Mouse (Mus musculus) MEL (cell line): ENCODE measurements at regions not wholly inside any gene's neighbourhood (a gene's known extent, or its start where the extent isn't known, plus 50 kb on each side); places are given as distances from the start of the nearest gene placed in this dataset.

ENCODE experiments used
- CTCF ChIP-seq, 3 experiments: IDR thresholded peaks in 2 of 3; conservative IDR thresholded peaks in 1 of 3; 2 replicates each; pipeline ENCODE4 v1.5.1; 2011 to 2012; ENCODE audit warnings: low read length in 3 of 3, low read depth in 2 of 3, mild to moderate bottlenecking in 2 of 3, improper control_type of control experiment in 1 of 3, inconsistent platforms in 1 of 3, mixed read lengths in 1 of 3, moderate library complexity in 1 of 3; ENCODE audit not compliant: control insufficient read depth in 1 of 3, insufficient read depth in 1 of 3, poor library complexity in 1 of 3, severe bottlenecking in 1 of 3
- E2F4 ChIP-seq: IDR thresholded peaks from 2 replicates; pipeline ENCODE4 v1.6.1; 2011; ENCODE audit warnings: low read depth, low read length, improper control_type of control experiment, borderline replicate concordance
- EP300 ChIP-seq, 2 experiments: IDR thresholded peaks; 2 replicates each; pipeline ENCODE4 v1.6.1; 2011; ENCODE audit warnings: improper control_type of control experiment in 2 of 2, low read length in 2 of 2, low read depth in 1 of 2, mild to moderate bottlenecking in 1 of 2
- MEF2A ChIP-seq: IDR thresholded peaks from 2 replicates; pipeline ENCODE4 v1.6.1; 2014; ENCODE audit warnings: low read depth, mild to moderate bottlenecking, inconsistent platforms, low read length, improper control_type of control experiment; ENCODE audit not compliant: poor library complexity, insufficient replicate concordance, severe bottlenecking; ENCODE audit errors: extremely low read depth
- POLR2A ChIP-seq, 2 experiments: IDR thresholded peaks; 2 replicates each; pipeline ENCODE4 v1.6.1; 2011 to 2012; ENCODE audit warnings: low read length in 2 of 2, mild to moderate bottlenecking in 2 of 2, control low read depth in 1 of 2, improper control_type of control experiment in 1 of 2, low read depth in 1 of 2, moderate library complexity in 1 of 2; ENCODE audit not compliant: control insufficient read depth in 1 of 2, insufficient read depth in 1 of 2, poor library complexity in 1 of 2
- TBP ChIP-seq: IDR thresholded peaks from 2 replicates; pipeline ENCODE4 v1.8.0; 2011; ENCODE audit warnings: low read depth, low read length, improper control_type of control experiment

- TF ChIP-seq MEF2A (no peak), EP300 (IDR thresholded peaks at IDR 0.05; ENCODE audit: low read depth in 1 of 2, low read length in 2 of 2) (no peak), CTCF (IDR thresholded peaks at IDR 0.05 in 2 of 3, conservative IDR thresholded peaks at IDR 0.05 in 1 of 3; ENCODE audit: control insufficient read depth in 1 of 3, insufficient read depth in 1 of 3, low read depth in 2 of 3, low read length in 3 of 3, poor library complexity in 1 of 3, severe bottlenecking in 1 of 3) (no peak), TBP (no peak), E2F4 (no peak), POLR2A (IDR thresholded peaks at IDR 0.05; ENCODE audit: control insufficient read depth in 1 of 2, insufficient read depth in 1 of 2, low read depth in 1 of 2, low read length in 2 of 2, poor library complexity in 1 of 2) (no peak)
These were observed 152.9 kb upstream of the Thbs1 start for GRCm38 (mm10) chr2:117958737-117959136.
